Mouse (Mus musculus) heart, embryonic 16.5 days (tissue): Measurements from ENCODE around the gene Pkd2l1. TPM values are rescaled to one million over a fixed set of nuclear protein-coding genes. Genes with fewer than 3 reads are reported as not detected.

ENCODE experiments used
- ATAC-seq: fragments of 200-750 bp; cut with Nextera tagmentation; replicated peaks from 2 replicates; pipeline ENCODE4 v1.8.0; 2017; ENCODE audit warnings: moderate number of reproducible peaks; ENCODE audit not compliant: insufficient read depth, low FRiP score; ENCODE audit errors: extremely low read depth
- H3K27ac ChIP-seq: fragments of 300-500 bp; sonication (generic); 2 replicates; pipeline ENCODE4 v1.5.1; 2014; ENCODE audit warnings: mild to moderate bottlenecking, low read length, control low read depth, moderate library complexity
- H3K27me3 ChIP-seq: fragments of 300-500 bp; sonication (generic); 2 replicates; pipeline ENCODE4 v1.6.1; 2014; ENCODE audit warnings: low read length, mixed read lengths; ENCODE audit not compliant: control insufficient read depth, insufficient read depth
- H3K36me3 ChIP-seq: fragments of 300-500 bp; sonication (generic); 2 replicates; pipeline ENCODE4 v1.6.1; 2014; ENCODE audit not compliant: control insufficient read depth, insufficient read depth
- H3K4me1 ChIP-seq: fragments of 300-500 bp; sonication (generic); 2 replicates; pipeline ENCODE4 v1.6.1; 2014; ENCODE audit warnings: low read length, mixed read lengths; ENCODE audit not compliant: control insufficient read depth, insufficient read depth
- H3K4me2 ChIP-seq: fragments of 300-500 bp; sonication (generic); 2 replicates; pipeline ENCODE4 v1.6.1; 2014; ENCODE audit warnings: low read depth, mild to moderate bottlenecking, control low read depth, low read length
- H3K4me3 ChIP-seq: fragments of 300-500 bp; sonication (generic); 2 replicates; pipeline ENCODE4 v1.5.1; 2014; ENCODE audit warnings: mild to moderate bottlenecking, control low read depth, low read length
- H3K9ac ChIP-seq: fragments of 300-500 bp; sonication (generic); 2 replicates; pipeline ENCODE4 v1.6.1; 2014; ENCODE audit warnings: low read length, control low read depth
- H3K9me3 ChIP-seq: fragments of 300-500 bp; sonication (generic); replicated peaks from 2 replicates; pipeline ENCODE4 v1.6.1; 2016; ENCODE audit warnings: low read length; ENCODE audit not compliant: control insufficient read depth
- WGBS: fragments of 180-500 bp; shearing (Covaris S2); extraction: QIAGEN DNeasy Blood & Tissue Kit; methylation state at CpG from one replicate; pipeline ENCODE4 v1.1.7; 2014; 5-methylcytosine and 5-hydroxymethylcytosine counted together
- polyA plus RNA-seq: library from polyadenylated mRNA; unstranded; fragments of >200 nt; fragmentation: Nextera tagmentation; extraction: Ambion mirVana; gene quantifications from 2 replicates; pipeline ENCODE4 v1.2.1, GENCODE M21; 2015

Pkd2l1 gene
- polyA plus RNA-seq, 1 experiment from 2014 or later: not detected

GRCm38 (mm10) chr19:44180502-44180901 is 11.7 kb downstream of the Pkd2l1 start:
- Histone ChIP-seq H3K27me3 (no peaks in the 10 kb centered on the region), H3K27ac (no peak overlapping the region), H3K4me2 (no peak overlapping the region), H3K4me3 (no peak overlapping the region), H3K9ac (no peak overlapping the region), H3K4me1 (no peaks in the 10 kb centered on the region), H3K9me3 (peaks cover 8% of the 10 kb centered on the region), H3K36me3 (no peaks in the 10 kb centered on the region)
- 57% methylated on average over 1 of the region's 1 CpGs for WGBS
- no peak for ATAC-seq

DNA sequence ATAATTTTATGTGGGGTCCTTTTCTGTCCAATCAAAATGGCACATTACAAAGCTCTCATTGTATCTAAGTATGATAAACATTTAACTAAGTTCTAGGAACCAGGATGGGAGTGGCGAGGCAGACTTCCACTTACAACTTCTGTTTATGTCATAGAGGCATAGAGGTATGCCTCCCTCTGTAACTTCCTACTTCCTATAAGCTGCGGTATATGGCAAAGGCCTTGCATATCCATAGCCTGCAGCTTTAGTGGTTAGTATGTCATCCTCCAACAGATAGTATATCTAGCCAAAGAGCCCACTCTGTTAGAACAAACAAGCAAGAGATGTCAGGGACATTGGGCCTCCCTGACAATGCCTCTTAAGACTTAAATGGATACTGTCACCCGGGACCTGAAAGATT is 15.5 kb downstream of the Pkd2l1 start:
- H3K27ac ChIP-seq: no peak overlapping the region
- 79% methylated on average over 3 of the region's 3 CpGs for WGBS
- H3K36me3 ChIP-seq: no peaks in the 10 kb centered on the region

DNA sequence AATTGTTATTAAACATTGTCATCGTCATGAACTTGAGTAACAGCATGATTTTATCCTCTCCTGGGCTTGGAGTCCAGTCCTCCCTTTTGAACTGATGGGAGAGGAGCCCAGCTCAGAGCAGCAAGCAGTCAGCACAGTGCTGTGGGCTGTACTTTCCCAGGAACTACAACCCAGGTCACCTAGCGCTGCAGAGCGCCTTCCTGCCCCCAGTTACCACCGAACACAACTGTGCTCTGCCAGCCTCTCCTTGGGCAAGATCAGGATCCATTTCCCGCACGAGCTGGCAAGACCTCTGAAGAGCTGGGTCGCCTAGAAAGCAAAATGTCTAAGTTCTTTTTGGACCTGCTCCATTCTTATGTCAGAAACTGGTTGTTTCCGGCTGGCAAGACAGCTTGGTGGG is 17.4 kb downstream of the Pkd2l1 start:
- Histone ChIP-seq H3K9ac (no peak overlapping the region), H3K36me3 (no peaks in the 10 kb centered on the region), H3K9me3 (peaks cover 13% of the 10 kb centered on the region), H3K27ac (no peak overlapping the region), H3K27me3 (no peaks in the 10 kb centered on the region), H3K4me3 (no peak overlapping the region), H3K4me2 (no peak overlapping the region), H3K4me1 (no peaks in the 10 kb centered on the region)
- ATAC-seq: no peak
- WGBS: 57% methylated on average over 8 of the region's 8 CpGs

More for the DNA sequence above, 15.5 kb downstream of the Pkd2l1 start:
- H3K4me3 ChIP-seq: no peak overlapping the region
- no peak overlapping the region for H3K9ac ChIP-seq
- no peak for ATAC-seq
- H3K27me3 ChIP-seq: no peaks in the 10 kb centered on the region
- H3K4me1 ChIP-seq: no peaks in the 10 kb centered on the region
- H3K9me3 ChIP-seq: peaks cover 13% of the 10 kb centered on the region
- H3K4me2 ChIP-seq: no peak overlapping the region

DNA sequence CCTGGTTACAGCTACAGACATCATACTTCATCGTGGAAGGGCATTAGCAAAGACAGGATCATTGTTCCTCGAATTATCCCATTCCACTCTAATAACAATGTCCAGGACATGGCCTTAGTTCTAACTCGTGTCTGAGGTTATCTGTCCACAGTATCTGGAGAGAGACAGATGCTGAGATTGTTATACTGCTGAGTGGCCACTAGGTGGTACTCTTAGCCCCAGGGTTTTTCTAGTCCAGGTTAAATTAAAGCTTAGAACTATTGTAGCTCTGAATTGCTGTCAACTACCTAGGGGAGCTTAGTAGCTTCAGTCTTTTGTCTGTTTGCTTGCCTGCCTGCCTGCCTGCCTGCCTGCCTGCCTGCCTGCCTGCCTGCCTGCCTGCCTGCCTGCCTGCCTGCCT is 30.7 kb downstream of the Pkd2l1 start:
- Histone ChIP-seq H3K4me3 (no peak overlapping the region), H3K36me3 (no peaks in the 10 kb centered on the region), H3K4me2 (no peak overlapping the region), H3K27me3 (no peaks in the 10 kb centered on the region; the same call in none of the 2 replicates), H3K9me3 (no peaks in the 10 kb centered on the region), H3K27ac (no peak overlapping the region), H3K4me1 (no peaks in the 10 kb centered on the region), H3K9ac (no peak overlapping the region)
- no peak for ATAC-seq
- WGBS: 8% methylated on average over 3 of the region's 3 CpGs

GRCm38 (mm10) chr19:44159386-44159785 is 32.9 kb downstream of the Pkd2l1 start:
- Histone ChIP-seq H3K36me3 (no peaks in the 10 kb centered on the region), H3K9me3 (no peaks in the 10 kb centered on the region), H3K4me2 (no peak overlapping the region), H3K27me3 (peaks cover 7% of the 10 kb centered on the region), H3K27ac (no peak overlapping the region), H3K9ac (no peak overlapping the region), H3K4me3 (no peak overlapping the region), H3K4me1 (no peaks in the 10 kb centered on the region)
- 75% methylated on average over 3 of the region's 3 CpGs for WGBS
- ATAC-seq: no peak

DNA sequence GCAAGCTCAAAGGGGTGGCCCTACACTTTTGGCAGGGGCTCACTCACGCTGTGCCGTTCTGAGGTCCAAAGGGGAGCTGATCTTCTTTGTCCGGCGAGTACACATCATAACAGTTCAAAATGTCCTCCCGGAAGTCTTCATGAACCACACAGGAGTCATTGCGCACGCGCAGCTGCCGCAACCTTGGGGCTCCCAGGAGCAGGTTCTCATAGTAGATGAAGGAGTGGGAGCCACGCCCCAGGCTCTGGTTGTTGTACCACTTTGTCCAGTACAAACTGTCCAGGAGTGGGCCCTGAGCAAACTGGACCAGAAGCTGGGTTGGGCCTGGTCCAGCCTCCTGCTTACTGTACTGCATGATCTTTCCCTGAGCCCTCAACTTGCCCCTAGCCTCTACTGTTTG is 35.2 kb downstream of the Pkd2l1 start:
- Histone ChIP-seq H3K27ac (no peak overlapping the region), H3K9ac (no peak overlapping the region), H3K4me2 (no peak overlapping the region), H3K27me3 (peaks cover 14% of the 10 kb centered on the region), H3K36me3 (no peaks in the 10 kb centered on the region), H3K9me3 (no peaks in the 10 kb centered on the region), H3K4me3 (no peak overlapping the region), H3K4me1 (no peaks in the 10 kb centered on the region)
- ATAC-seq: no peak
- WGBS: 88% methylated on average over 10 of the region's 10 CpGs

GRCm38 (mm10) chr19:44153781-44154180 is 38.5 kb downstream of the Pkd2l1 start:
- Histone ChIP-seq H3K4me2 (no peak overlapping the region), H3K9me3 (no peaks in the 10 kb centered on the region), H3K36me3 (no peaks in the 10 kb centered on the region), H3K9ac (no peak overlapping the region), H3K4me3 (no peak overlapping the region), H3K27ac (no peak overlapping the region), H3K27me3 (peaks cover 14% of the 10 kb centered on the region), H3K4me1 (no peaks in the 10 kb centered on the region)
- 74% methylated on average over 5 of the region's 5 CpGs for WGBS
- ATAC-seq: no peak

GRCm38 (mm10) chr19:44148991-44149390 is 43.3 kb downstream of the Pkd2l1 start:
- Histone ChIP-seq H3K9me3 (no peaks in the 10 kb centered on the region), H3K9ac (no peak overlapping the region), H3K4me3 (no peak overlapping the region), H3K4me2 (no peak overlapping the region), H3K27me3 (peaks cover 7% of the 10 kb centered on the region; the same call in 1 of the 2 replicates), H3K4me1 (peaks cover 7% of the 10 kb centered on the region), H3K27ac (no peak overlapping the region), H3K36me3 (no peaks in the 10 kb centered on the region)
- ATAC-seq: no peak
- 58% methylated on average over 2 of the region's 2 CpGs for WGBS

DNA sequence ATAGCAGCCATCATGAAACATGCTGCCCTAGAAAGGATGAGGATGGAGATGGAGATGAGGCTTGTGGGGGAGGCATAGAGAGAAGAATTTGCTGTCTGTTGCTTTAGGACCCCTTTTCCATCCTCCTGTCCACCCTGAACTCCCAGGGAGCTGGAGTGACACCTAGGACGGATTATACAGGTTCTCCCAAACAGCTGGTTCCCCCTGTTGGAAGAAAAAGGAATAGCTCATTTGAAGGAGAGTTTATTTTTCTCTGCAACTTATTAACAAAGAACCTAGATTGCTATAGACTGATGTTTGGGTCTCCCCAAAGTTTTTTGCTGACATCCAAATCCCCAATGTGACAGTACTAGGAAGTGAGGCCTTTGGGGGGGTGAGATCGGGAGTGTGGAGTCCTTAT is 43.9 kb downstream of the Pkd2l1 start:
- Histone ChIP-seq H3K27me3 (peaks cover 5% of the 10 kb centered on the region; the same call in 1 of the 2 replicates), H3K4me1 (peaks cover 7% of the 10 kb centered on the region), H3K4me3 (no peak overlapping the region), H3K9ac (no peak overlapping the region), H3K4me2 (no peak overlapping the region), H3K27ac (no peak overlapping the region), H3K9me3 (no peaks in the 10 kb centered on the region), H3K36me3 (no peaks in the 10 kb centered on the region)
- ATAC-seq: no peak
- WGBS: 21% methylated on average over 2 of the region's 2 CpGs

DNA sequence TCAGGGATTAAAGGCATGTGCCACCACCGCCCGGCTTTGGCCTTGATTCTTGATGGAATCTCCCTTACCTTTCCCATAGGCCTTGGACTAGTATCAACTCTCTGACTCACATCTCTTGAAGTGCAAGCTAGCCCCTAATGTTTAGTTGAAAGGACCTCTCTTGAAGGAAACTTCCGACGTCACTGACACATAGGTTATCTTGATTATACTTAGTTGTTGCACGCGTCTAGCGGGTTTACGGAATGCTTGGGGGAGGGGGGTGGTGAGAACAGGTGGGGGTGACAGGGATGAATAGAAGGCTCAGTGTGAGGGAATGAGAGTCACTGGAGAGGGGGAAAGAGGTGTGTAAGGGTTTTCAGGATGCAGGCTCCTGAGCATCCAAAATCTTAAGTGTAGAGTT is 45.3 kb downstream of the Pkd2l1 start:
- WGBS: 88% methylated on average over 8 of the region's 8 CpGs
- Histone ChIP-seq H3K9ac (no peak overlapping the region), H3K27me3 (no peaks in the 10 kb centered on the region), H3K4me2 (no peak overlapping the region), H3K4me3 (no peak overlapping the region), H3K36me3 (peaks cover 11% of the 10 kb centered on the region), H3K27ac (no peak overlapping the region), H3K4me1 (peaks cover 7% of the 10 kb centered on the region), H3K9me3 (no peaks in the 10 kb centered on the region)
- no peak for ATAC-seq
